Mouse (Mus musculus) brain, embryonic 14.5 days (tissue): ENCODE data around the gene Prss22. TPM values are rescaled to one million over a fixed set of nuclear protein-coding genes. Genes with fewer than 3 reads are reported as not detected.

ENCODE experiments used
- DNase-seq: peaks from one replicate; pipeline ENCODE4 v3.0.0-alpha.2; 2011; ENCODE audit warnings: low read depth
- CTCF ChIP-seq: fragments of 200-500 bp; IDR thresholded peaks from 2 replicates; pipeline ENCODE4 v1.5.1; 2012; ENCODE audit warnings: inconsistent platforms, mild to moderate bottlenecking, moderate library complexity, borderline replicate concordance; ENCODE audit not compliant: insufficient read depth, insufficient read length; ENCODE audit errors: extremely low read depth
- POLR2A ChIP-seq: fragments of 200-500 bp; IDR thresholded peaks from 2 replicates; pipeline ENCODE4 v1.6.1; 2012; ENCODE audit warnings: mild to moderate bottlenecking, inconsistent platforms, borderline replicate concordance; ENCODE audit not compliant: poor library complexity, insufficient read depth, insufficient read length, severe bottlenecking; ENCODE audit errors: extremely low read depth
- polyA plus RNA-seq: library from polyadenylated mRNA; depleted of rRNA; stranded (reverse); fragments of >200 nt; gene quantifications from 2 replicates; pipeline ENCODE4 v1.2.3, GENCODE M21; 2012; rRNA removed

Prss22 gene
- polyA plus RNA-seq: 0.11 TPM in 1 of 2 replicates, not detected in the other

DNA sequence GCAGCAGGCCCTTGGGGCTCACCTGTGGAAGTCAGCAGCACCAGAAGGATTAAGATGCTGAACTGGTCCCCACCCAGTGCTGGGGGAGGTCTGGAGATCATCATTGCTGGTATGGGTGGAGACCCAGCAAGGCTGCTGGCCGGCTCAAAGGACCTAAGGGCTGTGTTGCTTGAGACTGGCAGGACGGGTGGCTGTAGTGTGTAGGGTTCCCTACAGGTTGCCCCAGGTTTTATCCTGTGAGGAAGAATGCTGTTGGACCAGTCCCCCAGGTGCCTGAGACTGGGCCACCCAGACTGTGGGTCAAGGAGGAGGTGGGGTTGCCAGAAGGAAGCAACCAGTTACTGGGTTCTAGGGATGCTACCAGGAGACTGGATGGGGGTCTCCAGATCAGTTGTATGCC is at the start of gene Prss22:
Prss22 (minus strand) TSS at position 200 of the 400 bp plus-strand sequence.
- DNase-seq: no peak

GRCm38 (mm10) chr17:24046026-24046425 is 48.1 kb upstream of the Prss22 start:
- TF ChIP-seq CTCF: no peak
- TF ChIP-seq POLR2A: no peak
- DNase-seq: no peak

More for the DNA sequence above, at the start of gene Prss22:
- TF ChIP-seq CTCF (no peak), POLR2A (no peak)

DNA sequence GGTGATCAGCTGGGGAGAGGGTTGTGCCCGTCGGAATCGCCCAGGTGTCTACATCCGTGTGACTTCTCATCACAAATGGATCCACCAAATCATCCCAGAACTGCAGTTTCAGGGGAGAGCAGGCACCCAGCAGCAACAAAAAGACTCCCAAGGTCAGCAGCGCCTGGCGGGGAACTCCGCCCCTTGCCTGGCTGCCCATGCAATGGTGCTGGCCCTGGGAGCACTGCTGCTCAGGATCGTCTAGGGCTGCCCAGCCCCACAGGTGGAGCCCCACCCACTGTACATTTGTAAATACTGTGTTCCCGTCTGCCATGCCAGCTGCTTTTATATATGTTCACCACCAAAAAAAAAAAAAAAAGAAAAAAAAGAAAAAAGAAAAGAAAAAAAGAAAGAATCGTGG is 47.7 kb upstream of the Prss22 start:
- TF ChIP-seq POLR2A (no peak), CTCF (no peak)
- no peak for DNase-seq

DNA sequence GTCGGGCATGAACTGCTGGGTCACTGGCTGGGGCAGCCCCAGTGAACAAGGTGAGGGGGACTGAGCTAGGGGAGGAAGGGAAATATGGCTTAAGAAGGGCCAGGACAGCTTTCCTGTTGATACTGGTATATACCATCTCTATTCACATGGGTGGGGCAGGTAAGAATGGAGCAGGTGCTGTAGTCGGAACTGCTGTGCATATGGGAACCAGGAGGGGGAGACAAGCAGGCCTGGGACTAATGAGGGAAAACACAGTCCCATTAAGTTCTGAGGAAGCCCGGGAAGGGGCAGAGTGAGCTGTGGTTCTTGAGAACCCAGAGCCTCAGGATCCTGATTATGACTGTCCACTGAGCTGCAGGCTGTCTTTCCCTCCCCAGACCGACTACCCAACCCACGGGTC is 46.6 kb upstream of the Prss22 start:
- no peak for DNase-seq
- TF ChIP-seq POLR2A: no peak
- no peak for TF ChIP-seq CTCF

DNA sequence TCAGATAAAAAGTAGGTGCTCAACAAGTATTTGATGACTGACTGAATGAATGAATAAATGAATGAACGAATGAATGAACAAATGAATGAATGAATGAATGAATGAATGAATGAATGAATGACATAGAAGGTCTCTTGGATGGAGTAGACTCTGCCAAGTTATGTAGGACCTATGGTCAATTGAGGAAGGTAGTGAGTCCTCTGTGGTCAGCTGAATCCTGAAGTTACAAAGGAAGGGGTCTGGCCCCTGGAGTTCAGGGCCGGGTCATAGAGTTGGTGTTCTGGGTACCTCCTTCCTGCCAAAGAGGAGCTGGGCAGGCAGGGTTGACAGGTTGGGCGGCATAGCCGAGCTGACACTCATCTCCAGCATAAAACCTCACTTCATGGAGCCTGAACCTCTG is 39.9 kb upstream of the Prss22 start, which contains the start of gene Prss27:
Prss27 (plus strand) TSS at position 301 of the 400 bp plus-strand sequence.
- TF ChIP-seq POLR2A (no peak), CTCF (no peak)
- no peak for DNase-seq

- DNase-seq: no peak
- TF ChIP-seq POLR2A: no peak
- no peak for TF ChIP-seq CTCF
Measured at GRCm38 (mm10) chr17:24037360-24037759, 39.5 kb upstream of the Prss22 start.

DNA sequence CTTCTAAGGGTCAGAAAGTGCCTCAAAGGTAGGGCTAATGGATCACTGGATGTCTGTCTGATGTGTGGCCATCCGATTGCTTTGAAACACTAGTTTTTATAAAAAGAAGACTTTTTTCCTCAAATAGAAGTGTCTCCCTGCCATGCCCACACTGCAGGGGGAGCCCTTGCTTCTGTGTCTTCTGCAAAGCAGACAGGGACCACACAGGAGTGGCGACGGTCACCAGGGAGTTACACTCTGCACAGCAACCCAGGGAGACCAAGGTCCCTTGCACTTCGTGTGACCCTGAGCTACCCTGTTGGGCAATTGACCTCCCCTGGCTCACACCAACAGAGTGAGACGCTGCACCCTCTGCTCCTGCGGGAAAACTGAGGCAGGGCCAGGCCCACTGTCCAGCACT is 39.1 kb upstream of the Prss22 start:
- TF ChIP-seq POLR2A (no peak), CTCF (no peak)
- no peak for DNase-seq

DNA sequence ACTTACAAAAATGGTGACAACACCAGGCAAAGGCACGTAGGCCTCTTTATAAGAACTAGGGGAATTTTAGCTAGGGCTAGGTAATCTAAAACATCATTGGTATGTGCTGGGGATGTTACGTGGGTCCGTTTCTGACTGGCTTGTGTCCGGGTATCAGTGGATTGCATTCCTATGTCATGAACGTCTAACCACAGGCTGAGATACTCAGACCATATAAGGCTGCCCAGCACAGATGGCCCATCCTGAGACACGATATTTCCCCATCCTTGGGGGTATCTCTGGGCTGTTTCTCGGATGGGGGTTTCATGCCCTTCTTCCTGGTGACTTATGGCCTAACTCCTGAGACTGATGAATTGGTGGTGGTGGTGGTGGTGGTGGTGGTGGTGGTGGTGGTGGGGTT is 37.2 kb upstream of the Prss22 start:
- TF ChIP-seq POLR2A (no peak), CTCF (no peak)
- DNase-seq: no peak

DNA sequence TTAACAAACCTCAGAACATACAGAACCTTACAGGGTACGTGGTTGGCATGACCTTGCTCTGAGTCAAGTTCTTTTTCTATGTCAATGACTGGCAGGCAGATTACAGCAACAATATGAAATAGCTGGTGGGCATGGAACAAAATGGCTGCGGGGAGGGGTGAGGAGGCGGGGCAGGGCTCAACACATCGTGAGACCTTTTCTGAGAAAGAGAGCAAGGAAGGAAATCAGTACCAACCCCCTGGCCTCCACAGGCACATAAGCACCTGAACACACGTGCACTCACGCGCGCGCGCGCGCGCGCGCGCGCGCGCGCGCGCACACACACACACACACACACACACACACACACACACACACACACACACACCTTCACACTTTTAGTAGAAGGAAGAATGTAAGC is 32.7 kb upstream of the Prss22 start:
- no peak for DNase-seq
- TF ChIP-seq POLR2A: no peak
- no peak for TF ChIP-seq CTCF

GRCm38 (mm10) chr17:24029477-24029876 is 31.6 kb upstream of the Prss22 start:
- no peak for TF ChIP-seq CTCF
- TF ChIP-seq POLR2A: no peak
- DNase-seq: no peak

- DNase-seq: no peak
- TF ChIP-seq POLR2A: no peak
- no peak for TF ChIP-seq CTCF
Measured at GRCm38 (mm10) chr17:24021375-24022199, 23.7 kb upstream of the Prss22 start.

DNA sequence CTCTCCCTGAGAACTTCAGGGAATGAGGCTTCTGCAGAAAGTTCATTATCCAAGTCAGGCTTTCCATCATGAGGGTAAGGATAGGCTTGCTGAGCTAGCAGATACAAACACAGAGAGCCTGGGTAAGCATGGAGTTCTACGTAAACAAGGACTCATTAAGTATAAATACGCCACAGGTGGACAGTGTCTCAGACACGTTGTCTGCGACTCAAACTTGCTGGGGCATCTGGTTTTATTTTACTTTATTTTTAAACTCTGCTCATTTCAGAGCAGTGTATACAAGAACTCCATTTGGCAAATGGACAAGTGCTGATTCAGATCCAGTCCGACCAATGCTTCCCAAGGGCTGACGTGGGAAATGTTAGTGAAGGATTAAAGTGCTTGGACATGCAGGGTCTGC is 22.8 kb upstream of the Prss22 start:
- TF ChIP-seq CTCF (no peak), POLR2A (no peak)

More for the DNA sequence above, 22.8 kb upstream of the Prss22 start:
- DNase-seq: no peak
